In the genomic region with DNA sequence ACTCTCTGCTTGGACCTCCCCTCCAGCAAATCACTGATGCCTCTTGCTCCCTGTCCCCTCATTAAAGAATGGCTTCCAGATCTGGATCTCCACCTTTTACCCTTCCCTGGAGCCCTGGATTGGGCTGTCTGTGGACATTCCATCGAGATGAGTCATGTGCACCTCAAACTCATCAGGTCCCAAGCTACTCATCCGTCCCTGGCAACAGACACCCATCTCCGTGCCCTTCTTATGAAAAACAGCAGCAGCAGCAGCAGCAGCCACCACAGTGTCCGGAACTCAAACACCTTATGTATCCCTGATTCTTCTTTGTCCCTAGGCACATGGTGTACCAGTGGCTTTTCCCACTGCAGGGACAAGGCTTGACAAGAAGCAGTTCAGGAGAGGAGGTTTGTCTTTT, we compare ENCODE assay signal across 18 mouse cellular contexts. TPM values are rescaled to one million over a fixed set of nuclear protein-coding genes. Genes with fewer than 3 reads are reported as not detected.
DNase-seq lines count a peak whose midpoint lies in the region; ATAC-seq and TF ChIP-seq lines count a peak whose summit lies in the region.
"Had no signal": no experiment of that assay in that cellular context is flagged by ENCODE, and none has a peak within 500 bp of the region (broad histone marks: within the 10 kb centered on the region; RNA-seq: fewer than 3 reads in every experiment).

No protein-coding gene starts in this region.

- H3K27me3 ChIP-seq in lung, embryonic 15.5 days = no peaks in the 10 kb centered on the region
- no peaks in the 10 kb centered on the region for H3K27me3 ChIP-seq in lung, postnatal 0 days (replicated peaks; ENCODE audit: insufficient read depth, low read length)
- no peaks in the 10 kb centered on the region for H3K27me3 ChIP-seq in embryonic facial prominence, embryonic 13.5 days
- no peaks in the 10 kb centered on the region for H3K27me3 ChIP-seq in limb, embryonic 12.5 days

- H3K4me1 ChIP-seq in lung, embryonic 15.5 days = peaks cover 50% of the 10 kb centered on the region
- peaks cover 15% of the 10 kb centered on the region for H3K4me1 ChIP-seq in lung, postnatal 0 days (ENCODE audit: insufficient read depth, low read depth, low read length)
- H3K4me1 ChIP-seq in embryonic facial prominence, embryonic 13.5 days = peaks cover 76% of the 10 kb centered on the region
- peaks cover 78% of the 10 kb centered on the region for H3K4me1 ChIP-seq in limb, embryonic 12.5 days (replicated peaks)

- 66% methylated on average over 4 of the region's 4 CpGs for WGBS in lung, embryonic 15.5 days
- WGBS in lung, postnatal 0 days = 74% methylated on average over 4 of the region's 4 CpGs
- WGBS in embryonic facial prominence, embryonic 13.5 days = 75% methylated on average over 4 of the region's 4 CpGs
- 86% methylated on average over 4 of the region's 4 CpGs for WGBS in limb, embryonic 12.5 days

- H3K4me3 ChIP-seq in lung, embryonic 15.5 days = no peak overlapping the region
- H3K4me3 ChIP-seq in lung, postnatal 0 days (ENCODE audit: low read depth, low read length) = no peak overlapping the region
- no peak overlapping the region for H3K4me3 ChIP-seq in embryonic facial prominence, embryonic 13.5 days
- no peak overlapping the region for H3K4me3 ChIP-seq in limb, embryonic 12.5 days (replicated peaks)
- H3K4me3 ChIP-seq: heart, embryonic 15.5 days; hindbrain, embryonic 12.5 days; layer of hippocampus, adult 2 months; midbrain, embryonic 10.5 days; neural tube, embryonic 15.5 days had no signal

- peak overlapping the region; percentile 78 for H3K27ac ChIP-seq in lung, embryonic 15.5 days
- H3K27ac ChIP-seq in lung, postnatal 0 days (ENCODE audit: low read length) = no peak overlapping the region
- peak overlapping the region; percentile 85 for H3K27ac ChIP-seq in embryonic facial prominence, embryonic 13.5 days
- peak overlapping the region; percentile 92 for H3K27ac ChIP-seq in limb, embryonic 12.5 days
- H3K27ac ChIP-seq: heart, embryonic 15.5 days; hindbrain, embryonic 12.5 days; layer of hippocampus, adult 2 months; midbrain, embryonic 10.5 days; neural tube, embryonic 15.5 days had no signal

- no peaks in the 10 kb centered on the region for H3K36me3 ChIP-seq in lung, embryonic 15.5 days
- no peaks in the 10 kb centered on the region for H3K36me3 ChIP-seq in lung, postnatal 0 days (ENCODE audit: insufficient read depth, low read length)
- no peaks in the 10 kb centered on the region for H3K36me3 ChIP-seq in embryonic facial prominence, embryonic 13.5 days
- no peaks in the 10 kb centered on the region for H3K36me3 ChIP-seq in limb, embryonic 12.5 days
- H3K36me3 ChIP-seq: heart, embryonic 15.5 days; hindbrain, embryonic 12.5 days; midbrain, embryonic 10.5 days; neural tube, embryonic 15.5 days had no signal

- no peak for TF ChIP-seq EP300 in lung, postnatal 0 days (IDR thresholded peaks at IDR 0.05)

- no peak for ATAC-seq in lung, embryonic 15.5 days (ENCODE audit: borderline replicate concordance, extremely low read depth, low FRiP score, low TSS enrichment)
- ATAC-seq in lung, postnatal 0 days = no peak
- ATAC-seq in embryonic facial prominence, embryonic 13.5 days (ENCODE audit: insufficient number of reproducible peaks, insufficient read depth, low FRiP score, low TSS enrichment, low read depth) = no peak
- no peak for ATAC-seq in limb, embryonic 12.5 days (ENCODE audit: insufficient number of reproducible peaks, insufficient read depth, low FRiP score, low TSS enrichment, low read depth)

- no peak for DNase-seq in lung, postnatal 0 days (ENCODE audit: low spot score)
- DNase-seq in right cerebral cortex, postnatal 4 days = no peak
- DNase-seq in thymus, postnatal 36 days = no peak
- no peak for DNase-seq in natural killer cell, adult 2 months (ENCODE audit: low spot score in 2 of 2)
- DNase-seq: cerebellum, postnatal 14 days; kidney, adult 2 months; spleen, adult 18-20 months had no signal

- no peak overlapping the region for H3K9ac ChIP-seq in lung, embryonic 15.5 days
- no peak overlapping the region for H3K9ac ChIP-seq in lung, postnatal 0 days (replicated peaks; ENCODE audit: low read depth)
- no peak overlapping the region; the same call in 1 of the 2 replicates for H3K9ac ChIP-seq in embryonic facial prominence, embryonic 13.5 days
- no peak overlapping the region for H3K9ac ChIP-seq in limb, embryonic 12.5 days (replicated peaks)
- H3K9ac ChIP-seq: heart, embryonic 15.5 days; hindbrain, embryonic 12.5 days; neural tube, embryonic 15.5 days had no signal

- H3K9me3 ChIP-seq in lung, embryonic 15.5 days = no peaks in the 10 kb centered on the region
- H3K9me3 ChIP-seq in lung, postnatal 0 days (ENCODE audit: low read length) = no peaks in the 10 kb centered on the region
- H3K9me3 ChIP-seq in embryonic facial prominence, embryonic 13.5 days = no peaks in the 10 kb centered on the region
- no peaks in the 10 kb centered on the region for H3K9me3 ChIP-seq in limb, embryonic 12.5 days
- H3K9me3 ChIP-seq: heart, embryonic 15.5 days; hindbrain, embryonic 12.5 days; midbrain, embryonic 10.5 days; neural tube, embryonic 15.5 days had no signal

- TF ChIP-seq CTCF in lung, postnatal 0 days (IDR thresholded peaks at IDR 0.05) = no peak

- H3K4me2 ChIP-seq in lung, embryonic 15.5 days = no peak overlapping the region
- no peak overlapping the region for H3K4me2 ChIP-seq in lung, postnatal 0 days (replicated peaks; ENCODE audit: low read depth, low read length)
- no peak overlapping the region for H3K4me2 ChIP-seq in embryonic facial prominence, embryonic 13.5 days
- 0 out of 2 replicates have a peak overlapping the region, but pooled peaks have one; percentile 6 for H3K4me2 ChIP-seq in limb, embryonic 12.5 days
- H3K4me2 ChIP-seq: heart, embryonic 15.5 days; hindbrain, embryonic 12.5 days; liver, embryonic 11.5 days; neural tube, embryonic 15.5 days had no signal

RNA-seq across cellular contexts. Expression of a gene that starts 1.5 kb away (rescaled TPM):
- polyA plus RNA-seq in lung, embryonic 15.5 days (2015; fragmentation: Nextera tagmentation; extraction: Ambion mirVana) = 189 TPM in 2 replicates
- 408 and 422 TPM in 2 replicates for polyA plus RNA-seq in lung, postnatal 0 days (2015; fragmentation: Nextera tagmentation; extraction: Ambion mirVana)
- polyA plus RNA-seq in embryonic facial prominence, embryonic 13.5 days (2015; fragmentation: Nextera tagmentation; extraction: Ambion mirVana) = 68.8 TPM in 2 replicates
- 111 and 113 TPM in 2 replicates for polyA plus RNA-seq in limb, embryonic 12.5 days (2016; fragmentation: Nextera tagmentation; extraction: Ambion mirVana)

RNA-seq across cellular contexts. Expression of a gene that starts 59.5 kb away (rescaled TPM):
- polyA plus RNA-seq in lung, embryonic 15.5 days (2015; fragmentation: Nextera tagmentation; extraction: Ambion mirVana) = 0.53 TPM in 1 of 2 replicates, not detected in the other
- polyA plus RNA-seq in lung, postnatal 0 days (2015; fragmentation: Nextera tagmentation; extraction: Ambion mirVana) = not detected in 2 replicates
- polyA plus RNA-seq in embryonic facial prominence, embryonic 13.5 days (2015; fragmentation: Nextera tagmentation; extraction: Ambion mirVana) = 0.44 TPM in 1 of 2 replicates, not detected in the other
- polyA plus RNA-seq in limb, embryonic 12.5 days (2016; fragmentation: Nextera tagmentation; extraction: Ambion mirVana) = not detected in 2 replicates
- polyA plus RNA-seq: forebrain, embryonic 11.5 days; gonadal fat pad, adult 2 months; heart, embryonic 15.5 days; hindbrain, embryonic 12.5 days; midbrain, embryonic 10.5 days; neural tube, embryonic 15.5 days had no signal
